Mouse (Mus musculus) heart, embryonic 11.5 days (tissue): ENCODE measurements around the gene Rgs12. TPM values are rescaled to one million over a fixed set of nuclear protein-coding genes. Genes with fewer than 3 reads are reported as not detected.

Source experiments
- ATAC-seq: fragments of 200-750 bp; cut with Nextera tagmentation; replicated peaks from 2 replicates; pipeline ENCODE4 v1.8.0; 2017; ENCODE audit warnings: moderate library complexity; ENCODE audit not compliant: insufficient number of reproducible peaks, low FRiP score, low TSS enrichment
- H3K27ac ChIP-seq: fragments of 300-500 bp; sonication (generic); 2 replicates; pipeline ENCODE4 v1.5.1; 2014; ENCODE audit warnings: mild to moderate bottlenecking, low read depth, low read length
- H3K27me3 ChIP-seq: fragments of 300-500 bp; sonication (generic); 2 replicates; pipeline ENCODE4 v1.6.1; 2014; ENCODE audit warnings: mild to moderate bottlenecking, low read length, mixed read lengths; ENCODE audit not compliant: control insufficient read depth, insufficient read depth
- H3K36me3 ChIP-seq: fragments of 300-500 bp; sonication (generic); 2 replicates; pipeline ENCODE4 v1.6.1; 2014; ENCODE audit warnings: mild to moderate bottlenecking, low read length, moderate library complexity, mixed read lengths; ENCODE audit not compliant: control insufficient read depth, insufficient read depth
- H3K4me1 ChIP-seq: fragments of 300-500 bp; sonication (generic); 2 replicates; pipeline ENCODE4 v1.6.1; 2014; ENCODE audit warnings: low read length; ENCODE audit not compliant: control insufficient read depth, insufficient read depth
- H3K4me2 ChIP-seq: fragments of 300-500 bp; sonication (generic); 2 replicates; pipeline ENCODE4 v1.6.1; 2014; ENCODE audit warnings: mild to moderate bottlenecking, moderate library complexity
- H3K4me3 ChIP-seq: fragments of 300-500 bp; sonication (generic); 2 replicates; pipeline ENCODE4 v1.5.1; 2014; ENCODE audit warnings: low read depth, low read length
- H3K9ac ChIP-seq: fragments of 300-500 bp; sonication (generic); 2 replicates; pipeline ENCODE4 v1.6.1; 2014; ENCODE audit warnings: mild to moderate bottlenecking, low read depth, low read length, moderate library complexity
- H3K9me3 ChIP-seq: fragments of 300-500 bp; sonication (generic); replicated peaks from 2 replicates; pipeline ENCODE4 v1.6.1; 2016; ENCODE audit warnings: low read length; ENCODE audit not compliant: control insufficient read depth
- WGBS: fragments of 180-500 bp; shearing (Covaris S2); extraction: QIAGEN DNeasy Blood & Tissue Kit; methylation state at CpG from one replicate; pipeline ENCODE4 v1.1.7; 2014; ENCODE audit not compliant: insufficient replicate concordance; 5-methylcytosine and 5-hydroxymethylcytosine counted together
- polyA plus RNA-seq: library from polyadenylated mRNA; unstranded; fragments of >200 nt; fragmentation: Nextera tagmentation; extraction: Ambion mirVana; gene quantifications from 2 replicates; pipeline ENCODE4 v1.2.1, GENCODE M21; 2014

Gene Rgs12
- 25.6 and 29.5 TPM in 2 replicates for polyA plus RNA-seq

DNA sequence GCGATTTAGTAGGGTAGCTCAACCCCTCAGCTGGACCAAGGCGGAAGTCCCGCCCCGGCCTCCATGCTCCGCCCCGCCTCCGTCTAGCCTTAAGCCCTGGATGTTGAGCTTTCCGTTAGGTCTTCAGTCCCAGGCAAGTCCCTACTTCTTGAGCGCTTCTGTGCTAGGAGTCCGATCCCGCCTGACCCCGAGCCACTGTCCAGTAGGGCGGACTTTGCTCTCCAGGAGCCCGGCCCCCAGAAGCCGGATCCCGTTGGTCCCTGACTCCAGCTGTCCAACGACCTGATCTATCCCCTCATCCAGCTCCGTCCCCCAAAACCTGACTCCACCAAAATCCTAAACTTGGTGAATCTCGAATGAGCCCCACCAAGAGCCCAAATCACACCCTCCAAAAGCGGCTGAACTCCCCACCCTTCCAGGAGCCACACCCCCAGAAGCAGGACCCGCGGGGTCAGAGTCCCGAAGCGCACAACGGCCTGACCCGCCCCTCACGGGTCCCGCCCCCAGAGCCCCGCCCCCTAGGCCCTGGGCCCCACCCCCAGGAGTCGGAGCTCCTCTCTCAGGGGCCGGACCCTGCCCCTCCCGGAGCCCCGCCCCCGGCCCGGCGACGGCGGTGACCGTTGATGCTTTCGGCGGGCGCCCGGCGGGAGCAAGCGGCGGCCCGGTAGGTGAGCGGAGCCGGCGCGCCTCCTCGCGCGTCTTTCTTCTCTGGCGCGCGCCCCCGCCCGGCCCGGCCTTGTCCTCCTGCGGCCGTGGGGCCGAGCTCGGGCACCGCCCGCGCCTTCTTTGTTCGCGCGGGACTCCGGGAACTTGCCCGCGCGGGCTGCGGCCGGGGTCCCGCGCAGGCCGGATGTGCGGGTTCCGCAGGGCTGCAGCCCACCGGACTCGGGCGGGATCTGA lies at the start of gene Rgs12:
Gene Rgs12 (plus strand): TSS at position 585 of the 900 bp plus-strand sequence.
- H3K4me1 ChIP-seq = peaks cover 31% of the 10 kb centered on the region
- ATAC-seq = peak; percentile 97
- under 1% methylated on average over 80 of the region's 84 CpGs for WGBS

DNA sequence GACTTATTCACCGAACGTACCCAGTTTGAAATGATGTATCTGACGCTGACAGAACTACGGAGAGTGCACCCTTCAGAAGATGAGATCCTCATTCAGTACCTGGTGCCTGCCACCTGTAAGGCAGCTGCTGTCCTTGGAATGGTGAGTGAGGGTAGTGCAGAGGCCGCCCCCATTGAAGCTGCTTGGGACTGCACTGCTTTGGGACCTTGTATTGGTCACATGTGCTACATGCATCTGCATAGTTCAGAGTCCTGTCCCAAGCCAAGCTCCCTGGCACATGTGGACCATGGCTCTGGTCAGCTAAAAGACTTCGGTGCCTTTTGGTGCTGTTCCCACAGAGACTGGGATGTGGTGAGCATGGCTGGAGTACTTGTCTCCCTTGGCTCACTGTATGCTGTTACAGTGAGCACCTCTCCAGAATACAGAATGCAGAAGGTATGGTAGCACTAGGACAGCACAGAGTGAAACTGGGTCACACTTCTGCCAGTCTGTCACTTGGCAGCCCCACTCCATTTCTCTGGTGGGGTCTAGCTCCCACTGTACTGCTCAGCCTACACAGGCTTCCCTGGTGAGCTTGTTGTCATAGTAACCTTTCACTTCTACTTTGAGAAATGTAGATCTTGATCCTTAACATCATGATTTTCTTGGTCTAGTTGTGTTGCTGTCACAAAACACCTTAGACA lies 49.3 kb upstream of the Rgs12 start:
- Histone ChIP-seq H3K27me3 (no peaks in the 10 kb centered on the region), H3K4me2 (no peak overlapping the region), H3K4me1 (peaks cover 4% of the 10 kb centered on the region; the same call in 1 of the 2 replicates), H3K27ac (no peak overlapping the region), H3K9me3 (no peaks in the 10 kb centered on the region), H3K9ac (no peak overlapping the region), H3K36me3 (peaks cover 20% of the 10 kb centered on the region), H3K4me3 (no peak overlapping the region)
- no peak for ATAC-seq
- WGBS = 93% methylated on average over 6 of the region's 6 CpGs

More for the DNA sequence above, at the start of gene Rgs12:
- Histone ChIP-seq H3K27me3 (no peaks in the 10 kb centered on the region), H3K27ac (peak within 1 kb of the TSS; percentile 94), H3K9ac (peak within 1 kb of the TSS; percentile 98), H3K4me3 (peak within 1 kb of the TSS; percentile 95), H3K4me2 (peak within 1 kb of the TSS; percentile 90), H3K36me3 (0 out of 2 replicates have a peak, but pooled peaks cover 2% of the 10 kb centered on the region), H3K9me3 (no peaks in the 10 kb centered on the region)

DNA sequence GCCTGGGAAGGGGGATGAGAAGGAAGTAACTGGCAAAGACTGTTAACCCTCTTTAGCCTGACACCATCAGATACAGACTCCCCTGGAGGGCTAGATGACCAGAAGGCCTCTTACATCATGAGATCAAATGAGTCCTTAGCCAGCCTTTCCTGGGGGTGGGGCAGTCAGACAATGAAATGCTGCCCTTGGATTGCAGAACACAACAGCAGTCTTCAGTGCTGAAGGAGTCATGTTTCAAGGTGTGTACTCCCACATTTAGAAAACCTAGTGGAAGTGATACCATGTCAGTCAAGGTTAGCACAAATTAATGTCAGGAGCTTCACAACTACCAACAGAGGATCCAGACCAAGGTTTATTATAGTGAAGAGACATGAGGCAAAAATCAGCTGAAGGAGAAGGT lies 46.9 kb upstream of the Rgs12 start:
- no peak overlapping the region for H3K4me3 ChIP-seq
- no peaks in the 10 kb centered on the region for H3K27me3 ChIP-seq
- no peak overlapping the region for H3K27ac ChIP-seq
- peaks cover 25% of the 10 kb centered on the region for H3K36me3 ChIP-seq
- ATAC-seq = no peak
- no peaks in the 10 kb centered on the region for H3K4me1 ChIP-seq
- no peak overlapping the region for H3K9ac ChIP-seq
- H3K9me3 ChIP-seq = no peaks in the 10 kb centered on the region
- no peak overlapping the region for H3K4me2 ChIP-seq

DNA sequence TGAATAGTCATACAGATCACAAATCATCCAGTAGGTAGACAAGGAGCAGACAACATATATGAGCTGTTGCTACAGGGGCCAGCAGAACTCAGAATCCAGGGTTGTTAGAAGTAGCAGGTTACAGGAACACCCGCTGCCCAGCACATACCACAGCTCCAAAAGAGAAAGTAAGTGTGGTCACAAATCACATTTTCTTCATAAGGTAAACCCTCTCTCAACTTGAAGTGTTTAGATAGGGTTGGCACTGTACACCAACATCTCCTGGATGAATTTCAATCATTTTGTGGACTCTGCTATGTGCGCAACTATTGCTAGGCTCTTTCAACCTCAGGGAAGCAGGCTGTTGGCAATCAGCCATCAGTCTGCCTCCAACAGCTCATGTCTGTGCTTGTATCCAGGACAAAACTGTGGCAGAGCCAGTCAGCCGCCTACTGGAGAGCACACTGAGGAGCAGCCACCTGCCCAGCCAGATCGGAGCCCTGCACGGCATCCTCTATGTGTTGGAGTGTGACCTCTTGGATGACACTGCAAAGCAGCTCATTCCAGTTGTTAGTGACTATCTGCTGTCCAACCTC lies 46.3 kb upstream of the Rgs12 start:
- WGBS = 82% methylated on average over 5 of the region's 5 CpGs
- no peak overlapping the region for H3K4me3 ChIP-seq
- no peaks in the 10 kb centered on the region for H3K4me1 ChIP-seq
- ATAC-seq = no peak
- H3K9ac ChIP-seq = no peak overlapping the region
- H3K27me3 ChIP-seq = no peaks in the 10 kb centered on the region
- H3K36me3 ChIP-seq = peaks cover 24% of the 10 kb centered on the region
- H3K27ac ChIP-seq = no peak overlapping the region
- H3K4me2 ChIP-seq = no peak overlapping the region
- H3K9me3 ChIP-seq = no peaks in the 10 kb centered on the region

DNA sequence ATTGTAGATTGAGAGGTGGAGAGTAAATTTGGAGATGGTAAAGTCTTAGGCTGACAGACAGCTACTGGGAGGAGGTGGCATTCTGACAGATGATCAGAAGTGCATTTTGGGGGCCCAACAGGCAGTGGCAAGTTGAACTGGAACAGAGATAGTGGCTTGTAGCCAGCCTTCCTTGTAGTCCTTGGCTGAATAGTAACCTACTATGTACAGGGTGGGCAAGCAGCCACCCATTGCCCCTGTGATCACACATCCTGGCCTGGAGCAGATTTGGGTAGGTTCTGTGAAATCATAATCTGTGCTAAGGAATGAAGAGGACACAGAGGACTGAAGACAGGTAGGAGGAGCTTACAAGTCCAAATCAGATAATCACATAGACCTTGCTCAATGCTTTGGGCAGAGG lies 44.8 kb upstream of the Rgs12 start:
- H3K27ac ChIP-seq = no peak overlapping the region
- no peak overlapping the region for H3K4me2 ChIP-seq
- no peaks in the 10 kb centered on the region for H3K27me3 ChIP-seq
- H3K4me3 ChIP-seq = no peak overlapping the region
- H3K36me3 ChIP-seq = peaks cover 21% of the 10 kb centered on the region
- H3K9ac ChIP-seq = no peak overlapping the region
- ATAC-seq = no peak
- no peaks in the 10 kb centered on the region for H3K9me3 ChIP-seq
- H3K4me1 ChIP-seq = 0 out of 2 replicates have a peak, but pooled peaks cover under 1% of the 10 kb centered on the region

DNA sequence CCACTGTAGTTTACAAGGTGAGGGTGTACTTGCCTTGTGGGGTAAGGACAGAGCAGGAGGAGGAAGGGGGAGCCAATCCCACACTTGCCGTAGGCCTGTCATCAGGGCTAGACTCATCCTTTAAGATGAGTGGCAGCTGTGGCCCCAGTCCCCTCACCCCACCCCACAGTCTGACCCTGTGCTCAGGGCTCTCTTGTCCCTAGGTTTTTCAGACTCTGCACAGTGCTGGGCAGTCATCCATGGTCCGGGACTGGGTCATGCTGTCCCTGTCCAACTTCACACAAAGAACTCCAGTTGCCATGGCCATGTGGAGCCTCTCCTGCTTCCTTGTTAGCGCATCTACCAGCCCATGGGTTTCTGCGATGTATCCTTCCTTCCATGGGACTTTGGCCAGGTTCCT lies 42.0 kb upstream of the Rgs12 start:
- Histone ChIP-seq H3K9ac (no peak overlapping the region), H3K27ac (no peak overlapping the region), H3K27me3 (no peaks in the 10 kb centered on the region), H3K4me1 (peaks cover 6% of the 10 kb centered on the region; the same call in 1 of the 2 replicates), H3K4me3 (no peak overlapping the region), H3K36me3 (peaks cover 17% of the 10 kb centered on the region), H3K9me3 (no peaks in the 10 kb centered on the region), H3K4me2 (no peak overlapping the region)
- 89% methylated on average over 4 of the region's 4 CpGs for WGBS
- ATAC-seq = no peak

DNA sequence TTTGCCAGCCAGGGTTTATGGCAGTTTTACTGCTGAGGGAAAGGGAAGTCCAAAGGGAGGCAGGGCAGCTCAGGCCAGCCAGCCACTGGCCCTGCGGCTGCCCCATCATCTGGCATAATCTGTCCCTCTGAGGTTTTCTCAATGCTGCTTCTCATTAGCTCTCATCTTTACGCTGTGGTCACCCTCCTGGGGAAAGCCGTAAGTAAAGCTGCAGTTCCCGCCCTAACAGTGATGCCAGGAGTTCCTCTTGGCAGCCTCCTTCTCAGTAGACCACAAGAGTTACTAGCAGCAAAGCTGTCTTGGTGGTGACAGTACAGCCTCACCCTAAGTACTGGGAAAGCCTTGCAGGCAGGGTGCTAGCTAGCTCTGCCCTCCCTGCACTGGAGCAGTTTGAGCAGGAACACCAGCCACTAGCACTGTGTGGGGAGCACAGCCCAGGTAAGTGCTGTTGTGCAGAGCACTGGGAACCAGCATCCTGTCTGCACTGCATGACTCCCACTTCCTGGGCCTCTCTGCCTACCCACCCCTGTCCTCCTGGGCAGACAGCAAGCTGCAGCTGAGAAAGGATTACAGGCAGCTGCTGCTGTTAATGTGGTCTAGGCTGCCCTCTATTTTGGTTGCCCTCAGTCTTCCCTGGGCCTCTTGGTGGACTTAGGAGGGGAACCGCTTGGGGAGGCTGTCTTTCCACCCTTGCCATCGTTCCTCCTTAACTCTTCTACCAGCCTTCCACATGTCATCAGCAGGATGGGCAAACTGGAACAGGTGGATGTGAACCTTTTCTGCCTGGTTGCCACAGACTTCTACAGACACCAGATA lies 41.1 kb upstream of the Rgs12 start, which contains the start of gene Msantd1:
Gene Msantd1 (plus strand): TSS at position 103 of the 816 bp plus-strand sequence.
- Histone ChIP-seq H3K9me3 (no peaks in the 10 kb centered on the region), H3K4me3 (no peak within 1 kb of the TSS), H3K27me3 (no peaks in the 10 kb centered on the region), H3K9ac (no peak within 1 kb of the TSS), H3K4me2 (no peak within 1 kb of the TSS), H3K27ac (no peak within 1 kb of the TSS), H3K36me3 (peaks cover 14% of the 10 kb centered on the region), H3K4me1 (peaks cover 6% of the 10 kb centered on the region; the same call in 1 of the 2 replicates)
- WGBS = 86% methylated on average over 6 of the region's 6 CpGs
- ATAC-seq = no peak
